Mouse (Mus musculus) naive thymus-derived CD4-positive, alpha-beta T cell, adult 2 months (primary cell): Measurements from ENCODE around the gene Lrmp.

Experiments used
- DNase-seq: peaks from one replicate; pipeline ENCODE4 v3.0.0-alpha.2; 2011; ENCODE audit warnings: low read depth

Gene Lrmp

GRCm38 (mm10) chr6:145136831-145137230 lies 21.4 kb downstream of the Lrmp start:
- DNase-seq: no peak

GRCm38 (mm10) chr6:145139236-145139635 lies 23.8 kb downstream of the Lrmp start:
- no peak for DNase-seq

GRCm38 (mm10) chr6:145139776-145140475 lies 24.5 kb downstream of the Lrmp start:
- DNase-seq: no peak

- no peak for DNase-seq
Measured at GRCm38 (mm10) chr6:145140706-145141105, 25.3 kb downstream of the Lrmp start.

- DNase-seq: no peak
Measured at GRCm38 (mm10) chr6:145141827-145142226, 26.4 kb downstream of the Lrmp start.

- DNase-seq: no peak
Measured at GRCm38 (mm10) chr6:145145173-145145572, 29.7 kb downstream of the Lrmp start.

GRCm38 (mm10) chr6:145147716-145148115 lies 32.3 kb downstream of the Lrmp start:
- DNase-seq: no peak

- no peak for DNase-seq
Measured at GRCm38 (mm10) chr6:145149054-145149453, 33.6 kb downstream of the Lrmp start.

- DNase-seq: peak; percentile 55
Measured at GRCm38 (mm10) chr6:145158619-145159018, 43.2 kb downstream of the Lrmp start.

GRCm38 (mm10) chr6:145160581-145160980 lies 45.1 kb downstream of the Lrmp start:
- no peak for DNase-seq

- DNase-seq: no peak
Measured at GRCm38 (mm10) chr6:145171892-145172606, 56.6 kb downstream of the Lrmp start.

GRCm38 (mm10) chr6:145173781-145174191 lies 58.3 kb downstream of the Lrmp start:
- no peak for DNase-seq

- no peak for DNase-seq
Measured at GRCm38 (mm10) chr6:145175571-145175981, 60.1 kb downstream of the Lrmp start.

GRCm38 (mm10) chr6:145176474-145176873 lies 61.0 kb downstream of the Lrmp start:
- no peak for DNase-seq

GRCm38 (mm10) chr6:145179665-145180064 lies 64.2 kb downstream of the Lrmp start:
- peak; percentile 76 for DNase-seq

GRCm38 (mm10) chr6:145182044-145182443 lies 66.6 kb downstream of the Lrmp start:
- DNase-seq: no peak

GRCm38 (mm10) chr6:145186096-145186495 lies 70.6 kb downstream of the Lrmp start:
- no peak for DNase-seq

GRCm38 (mm10) chr6:145187093-145188088 lies 71.9 kb downstream of the Lrmp start:
- peak; percentile 88 for DNase-seq

GRCm38 (mm10) chr6:145193038-145193437 lies 77.6 kb downstream of the Lrmp start:
- DNase-seq: no peak

- peak; percentile 83 for DNase-seq
Measured at GRCm38 (mm10) chr6:145193446-145193845, 78.0 kb downstream of the Lrmp start.

GRCm38 (mm10) chr6:145197949-145198686 lies 82.7 kb downstream of the Lrmp start:
- DNase-seq: no peak
